Mouse (Mus musculus) regulatory T cell (primary cell): ENCODE data around the gene Btbd1.

Source experiments
- in situ Hi-C: fragments of 300-600 bp; cut with MboI, MseI; formaldehyde crosslinking; loops from one replicate; pipeline ENCODE4 v1.15.1; 2025; ENCODE audit warnings: high pct_unique_total_duplicates

Btbd1 gene

DNA sequence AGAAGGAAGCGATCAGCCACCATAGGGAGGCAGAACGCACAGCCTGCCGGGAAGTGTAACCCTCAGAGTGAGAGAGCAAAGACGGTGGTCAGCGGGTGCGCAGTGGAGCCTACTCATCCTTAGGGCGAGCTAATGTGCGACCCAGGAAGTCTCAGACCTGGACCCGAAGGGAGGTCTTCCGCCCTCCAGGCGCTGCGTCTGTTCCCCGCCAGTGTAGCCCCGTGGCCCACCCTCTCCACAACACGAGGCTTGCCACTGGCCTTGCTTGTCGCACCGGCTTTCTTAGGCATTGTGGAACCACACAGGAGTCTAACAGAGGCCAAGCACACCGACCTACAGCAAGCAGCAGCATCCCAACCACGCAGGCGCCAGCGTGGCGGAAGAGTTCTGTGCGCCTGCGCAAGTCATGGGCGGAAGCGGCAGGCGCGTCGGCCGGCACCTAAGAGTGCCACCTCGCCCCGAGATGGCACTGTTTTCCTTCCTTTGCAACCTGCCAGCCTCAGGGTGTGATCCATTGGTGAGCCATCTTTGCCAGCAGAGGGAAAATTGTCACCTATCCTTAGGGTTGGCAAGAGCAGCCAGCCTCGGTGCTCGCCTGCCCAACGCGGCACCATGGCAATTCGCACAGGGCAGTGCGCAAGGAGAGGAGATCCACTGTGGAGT lies 40.0 kb downstream of the Btbd1 start, which contains the start of gene 3110040N11Rik:
TSS of gene 3110040N11Rik (minus strand) at position 384 of the 663 bp plus-strand sequence.
- in situ Hi-C loops, result loop anchor here (10.0 kb wide), 1 partner anchor 146 kb away; the partner anchor contains the start of gene Hdgfl3

GRCm38 (mm10) chr7:81788536-81788935 lies 40.7 kb downstream of the Btbd1 start:
- in situ Hi-C loops, result loop anchor here (10.0 kb wide), 1 partner anchor 146 kb away; the partner anchor contains the start of gene Hdgfl3

GRCm38 (mm10) chr7:81777667-81778218 lies 51.5 kb downstream of the Btbd1 start:
- in situ Hi-C loops, result no loop called here

DNA sequence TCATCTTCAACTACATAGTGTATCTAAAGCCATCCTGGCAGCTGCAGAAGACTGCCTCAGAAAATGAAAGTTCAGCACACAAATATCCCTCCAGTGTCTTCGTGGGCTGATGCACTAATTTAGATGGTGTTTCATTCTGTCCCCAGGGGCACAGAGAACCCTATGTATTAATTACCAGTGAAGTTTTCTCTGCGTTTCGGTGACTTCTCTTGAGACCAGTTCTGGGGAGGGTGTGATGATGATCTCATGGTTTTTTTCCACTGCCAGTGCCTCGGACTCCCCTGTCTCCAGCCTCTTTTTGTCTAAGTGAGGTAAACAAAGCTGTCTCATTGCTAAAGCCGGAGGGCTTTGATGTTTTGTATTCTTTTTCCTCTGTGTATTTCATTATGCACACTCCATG lies 53.9 kb downstream of the Btbd1 start:
- in situ Hi-C loops, result no loop called here

- in situ Hi-C loops, result no loop called here
Observed at GRCm38 (mm10) chr7:81772786-81773539, 56.3 kb downstream of the Btbd1 start.

DNA sequence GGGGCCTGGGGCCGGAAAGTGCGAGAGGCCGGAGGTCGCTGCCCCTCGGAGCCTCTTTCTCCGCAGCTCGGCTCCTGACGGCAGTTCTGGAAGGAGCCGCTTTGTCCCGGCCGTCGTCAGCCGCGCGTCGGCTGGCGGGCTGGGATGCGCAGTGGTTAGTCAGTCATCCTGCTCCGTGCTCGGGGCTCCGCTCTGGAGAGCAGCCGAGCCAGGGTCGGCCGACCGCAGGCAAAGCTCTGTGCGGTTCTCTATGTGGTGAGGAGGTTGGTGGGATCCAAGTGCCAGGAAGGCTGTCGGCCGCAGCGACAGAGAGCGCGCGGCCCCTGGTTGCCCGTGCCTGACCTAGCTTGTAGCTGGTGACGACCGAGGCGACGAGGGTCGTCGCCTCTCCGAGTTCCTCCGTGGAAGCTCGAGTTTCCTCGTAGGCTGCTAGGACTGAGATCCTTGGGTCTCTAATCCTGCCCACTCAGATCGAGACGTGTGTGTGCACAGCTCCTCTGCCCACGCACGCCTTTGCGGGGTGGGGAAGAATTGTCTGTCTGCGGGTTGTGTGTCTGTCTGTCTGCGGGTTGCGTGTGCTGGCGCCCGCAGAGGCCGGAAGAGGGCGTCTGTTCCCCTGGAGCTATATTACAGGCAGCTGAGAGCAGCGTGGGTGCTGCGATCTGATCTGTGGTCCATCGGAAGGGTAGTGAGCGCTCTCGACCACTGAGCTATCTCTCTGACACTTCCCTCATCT lies 66.0 kb downstream of the Btbd1 start:
- in situ Hi-C loops, result no loop called here

DNA sequence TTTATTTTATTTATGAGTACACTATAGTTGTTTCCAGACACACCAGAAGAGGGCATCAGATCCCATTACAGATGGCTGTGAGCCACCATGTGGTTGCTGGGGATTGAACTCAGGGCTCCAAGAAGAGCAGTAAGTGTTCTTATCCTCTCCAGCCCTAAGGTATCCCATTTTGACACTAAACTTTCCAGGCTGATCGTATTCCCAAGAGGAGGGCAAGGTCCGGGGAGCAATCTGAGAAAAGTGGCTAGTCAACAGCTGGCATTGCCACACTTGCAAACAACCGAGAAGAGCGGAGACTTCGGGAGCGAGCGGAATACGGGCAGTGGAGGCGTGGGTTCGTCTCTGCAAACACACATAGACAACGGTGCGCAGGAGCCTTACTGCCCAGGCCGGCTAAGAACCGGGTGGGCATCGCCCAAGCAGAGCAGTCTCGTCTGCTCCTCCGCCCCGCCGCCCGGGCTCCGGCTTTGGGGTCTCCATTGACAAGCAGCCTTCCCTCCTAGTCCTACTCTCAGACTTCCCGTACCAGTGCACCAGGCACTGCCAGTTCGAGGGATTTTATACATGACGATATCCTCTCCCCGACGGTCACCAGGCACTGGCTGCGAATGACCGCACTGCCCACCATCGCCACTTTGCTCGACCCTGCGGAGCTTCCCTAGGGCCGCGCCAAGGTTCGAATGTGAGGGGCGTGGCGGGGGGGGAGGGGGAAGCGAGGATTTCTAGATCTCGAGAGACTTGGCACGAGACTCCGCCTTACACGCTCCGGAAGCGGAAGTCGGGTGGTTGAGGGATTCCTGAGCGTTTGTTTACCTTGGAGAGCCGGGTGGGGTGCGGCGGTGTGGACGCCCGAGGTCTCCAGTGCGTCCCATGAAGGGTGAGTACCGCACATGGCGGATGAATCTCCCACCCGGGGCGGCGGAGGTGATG lies 66.8 kb downstream of the Btbd1 start, which contains the start of gene Ramac:
TSS of gene Ramac (plus strand) at position 746 of the 930 bp plus-strand sequence.
- in situ Hi-C loops, result no loop called here

- in situ Hi-C loops, result no loop called here
Observed at GRCm38 (mm10) chr7:81747956-81748355, 81.3 kb downstream of the Btbd1 start.

GRCm38 (mm10) chr7:81744145-81744544 lies 85.1 kb downstream of the Btbd1 start:
- in situ Hi-C loops, result no loop called here
